Mouse (Mus musculus) small intestine, adult 2 months (tissue): ENCODE results near the gene Brip1. TPM values are rescaled to one million over a fixed set of nuclear protein-coding genes. Genes with fewer than 3 reads are reported as not detected.

Source experiments
- H3K27ac ChIP-seq: fragments of 200-500 bp; 2 replicates; pipeline ENCODE4 v1.5.1; 2012; ENCODE audit warnings: low read depth, low read length, control low read depth, inconsistent platforms; ENCODE audit not compliant: insufficient read depth
- H3K27me3 ChIP-seq: fragments of 200-500 bp; 2 replicates; pipeline ENCODE4 v1.6.1; 2012; ENCODE audit warnings: mild to moderate bottlenecking, moderate library complexity, low read length, inconsistent platforms; ENCODE audit not compliant: control insufficient read depth, insufficient read depth
- H3K36me3 ChIP-seq: fragments of 200-500 bp; 2 replicates; pipeline ENCODE4 v1.6.1; 2012; ENCODE audit warnings: mild to moderate bottlenecking, low read length, control low read depth, inconsistent platforms; ENCODE audit not compliant: control insufficient read depth, insufficient read depth
- H3K4me1 ChIP-seq: fragments of 200-500 bp; 2 replicates; pipeline ENCODE4 v1.6.1; 2012; ENCODE audit warnings: low read length, inconsistent platforms, mixed read lengths; ENCODE audit not compliant: control insufficient read depth, insufficient read depth, insufficient read length
- H3K4me3 ChIP-seq: fragments of 200-500 bp; 2 replicates; pipeline ENCODE4 v1.5.1; 2012; ENCODE audit warnings: low read depth, mild to moderate bottlenecking, control low read depth, inconsistent platforms, low read length, moderate library complexity
- CTCF ChIP-seq: fragments of 200-500 bp; IDR thresholded peaks from 2 replicates; pipeline ENCODE4 v1.5.1; 2012; ENCODE audit warnings: low read depth, mild to moderate bottlenecking, control low read depth, inconsistent platforms, low read length, moderate library complexity, mixed read lengths; ENCODE audit not compliant: insufficient replicate concordance, insufficient read length; ENCODE audit errors: extremely low read depth
- POLR2A ChIP-seq: fragments of 200-500 bp; IDR thresholded peaks from 2 replicates; pipeline ENCODE4 v1.6.1; 2012; ENCODE audit warnings: low read depth, mild to moderate bottlenecking, control low read depth, inconsistent platforms, low read length, moderate library complexity
- WGBS: fragments of 180-500 bp; shearing (Covaris S2); methylation state at CpG from one replicate; pipeline ENCODE4 v1.1.7; 2018; 5-methylcytosine and 5-hydroxymethylcytosine counted together
- polyA plus RNA-seq: library from polyadenylated mRNA; depleted of rRNA; stranded (reverse); fragments of >200 nt; gene quantifications from 2 replicates; pipeline ENCODE4 v1.2.3, GENCODE M21; 2012

Brip1 gene
- polyA plus RNA-seq, 1 experiment, result 0.33 TPM

- WGBS, result 81% methylated on average over 4 of the region's 4 CpGs
- H3K4me3 ChIP-seq, result no peak overlapping the region
- no peak for TF ChIP-seq POLR2A
- TF ChIP-seq CTCF, result no peak
- H3K4me1 ChIP-seq, result no peaks in the 10 kb centered on the region
- H3K27me3 ChIP-seq, result no peaks in the 10 kb centered on the region
- H3K27ac ChIP-seq, result no peak overlapping the region
- no peaks in the 10 kb centered on the region for H3K36me3 ChIP-seq
Measured at GRCm38 (mm10) chr11:86107276-86107675, 93.7 kb downstream of the Brip1 start.

DNA sequence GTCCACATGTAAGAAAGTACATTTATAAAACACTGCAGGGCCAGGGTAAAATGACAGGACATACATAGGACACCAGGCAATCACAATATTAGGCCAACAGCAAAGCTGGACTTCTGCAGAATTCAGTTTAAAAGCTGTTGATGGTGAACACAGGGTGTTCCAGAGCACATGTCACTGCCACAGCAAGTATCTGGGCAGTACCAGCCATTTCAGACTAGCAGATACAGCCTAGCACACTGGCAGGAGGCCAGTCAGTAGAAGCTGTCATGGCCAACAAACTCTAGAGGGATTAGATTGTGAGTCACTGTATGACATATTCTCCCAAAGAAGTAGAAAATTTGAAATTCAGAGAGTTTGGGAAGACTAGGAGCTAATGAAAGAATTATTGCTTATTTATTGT lies 94.4 kb downstream of the Brip1 start:
- TF ChIP-seq CTCF (no peak), POLR2A (no peak)
- Histone ChIP-seq H3K36me3 (no peaks in the 10 kb centered on the region), H3K27me3 (no peaks in the 10 kb centered on the region), H3K4me3 (no peak overlapping the region), H3K4me1 (no peaks in the 10 kb centered on the region), H3K27ac (no peak overlapping the region)

GRCm38 (mm10) chr11:86101191-86101590 lies 99.8 kb downstream of the Brip1 start:
- Histone ChIP-seq H3K36me3 (no peaks in the 10 kb centered on the region), H3K4me1 (no peaks in the 10 kb centered on the region), H3K27me3 (no peaks in the 10 kb centered on the region), H3K27ac (no peak overlapping the region), H3K4me3 (no peak overlapping the region)
- WGBS, result 87% methylated on average over 6 of the region's 6 CpGs
- TF ChIP-seq POLR2A (no peak), CTCF (no peak)

GRCm38 (mm10) chr11:86099341-86099740 lies 101.7 kb downstream of the Brip1 start:
- H3K4me3 ChIP-seq, result no peak overlapping the region
- H3K4me1 ChIP-seq, result no peaks in the 10 kb centered on the region
- TF ChIP-seq CTCF (no peak), POLR2A (no peak)
- no peaks in the 10 kb centered on the region for H3K36me3 ChIP-seq
- WGBS, result 50% methylated on average over 2 of the region's 2 CpGs
- no peak overlapping the region for H3K27ac ChIP-seq
- no peaks in the 10 kb centered on the region for H3K27me3 ChIP-seq

DNA sequence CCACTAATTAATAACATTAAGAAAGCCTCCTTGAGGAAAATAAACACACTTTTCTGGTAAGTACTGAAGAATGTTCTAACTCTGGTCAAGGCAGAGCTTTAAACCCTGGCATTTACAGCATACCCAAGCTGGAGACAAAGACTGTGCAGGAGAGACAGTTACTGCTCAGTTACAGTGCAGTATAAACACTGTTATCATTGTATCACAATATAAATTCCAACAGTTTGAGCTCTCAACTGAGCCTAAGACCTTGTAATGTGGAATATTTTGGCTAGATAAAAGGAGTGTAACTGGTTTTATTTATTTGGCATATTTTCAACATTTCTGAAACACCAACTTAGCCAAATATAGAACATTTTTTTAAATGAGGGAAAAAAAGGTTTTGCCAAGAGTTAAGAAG lies 112.2 kb downstream of the Brip1 start:
- no peak for TF ChIP-seq POLR2A
- Histone ChIP-seq H3K4me1 (0 out of 2 replicates have a peak, but pooled peaks cover 2% of the 10 kb centered on the region), H3K27me3 (no peaks in the 10 kb centered on the region), H3K4me3 (no peak overlapping the region), H3K27ac (no peak overlapping the region), H3K36me3 (no peaks in the 10 kb centered on the region)

DNA sequence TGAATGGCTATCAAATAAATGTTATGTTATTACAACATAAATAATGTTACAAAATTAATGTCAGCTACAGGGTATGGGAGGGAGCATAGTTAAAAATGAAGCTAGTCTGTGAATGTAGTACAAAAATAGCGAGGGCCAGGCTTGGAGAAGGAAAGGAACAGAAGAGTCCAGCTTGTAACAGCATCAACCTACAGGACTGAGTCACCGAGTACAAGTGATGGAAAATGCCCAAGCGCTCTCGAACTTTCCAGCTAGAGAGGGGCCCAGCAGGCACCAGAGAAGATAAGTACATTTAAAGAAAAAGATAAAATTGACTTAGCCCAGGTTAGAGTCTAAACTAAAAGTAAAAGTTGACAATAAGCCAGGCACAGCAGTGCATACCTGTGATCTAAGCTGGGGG lies 116.5 kb downstream of the Brip1 start:
- WGBS, result 72% methylated on average over 4 of the region's 4 CpGs
- H3K4me3 ChIP-seq, result no peak overlapping the region
- H3K36me3 ChIP-seq, result no peaks in the 10 kb centered on the region
- no peak for TF ChIP-seq POLR2A
- TF ChIP-seq CTCF, result no peak
- 0 out of 2 replicates have a peak, but pooled peaks cover 2% of the 10 kb centered on the region for H3K4me1 ChIP-seq
- no peaks in the 10 kb centered on the region for H3K27me3 ChIP-seq
- H3K27ac ChIP-seq, result no peak overlapping the region

- WGBS, result 89% methylated on average over 8 of the region's 8 CpGs
- H3K4me3 ChIP-seq, result no peak overlapping the region
- H3K27ac ChIP-seq, result no peak overlapping the region
- no peaks in the 10 kb centered on the region for H3K27me3 ChIP-seq
- TF ChIP-seq CTCF, result no peak
- TF ChIP-seq POLR2A, result no peak
- 0 out of 2 replicates have a peak, but pooled peaks cover 2% of the 10 kb centered on the region for H3K4me1 ChIP-seq
- H3K36me3 ChIP-seq, result peaks cover 1% of the 10 kb centered on the region; the same call in 1 of the 2 replicates
Measured at GRCm38 (mm10) chr11:86078025-86078424, 123.0 kb downstream of the Brip1 start.

GRCm38 (mm10) chr11:86076966-86077365 lies 124.0 kb downstream of the Brip1 start:
- Histone ChIP-seq H3K36me3 (peaks cover 1% of the 10 kb centered on the region; the same call in 1 of the 2 replicates), H3K27me3 (no peaks in the 10 kb centered on the region), H3K4me1 (0 out of 2 replicates have a peak, but pooled peaks cover 2% of the 10 kb centered on the region), H3K27ac (no peak overlapping the region), H3K4me3 (no peak overlapping the region)
- no peak for TF ChIP-seq POLR2A
- TF ChIP-seq CTCF, result no peak
- 88% methylated on average over 7 of the region's 7 CpGs for WGBS
